Mouse (Mus musculus) NIH3T3 (cell line): ENCODE measurements around the gene Rtl6.

Source experiments
- DNase-seq: peaks from one replicate; pipeline ENCODE4 v3.0.0-alpha.2; 2012; ENCODE audit warnings: low read depth

Rtl6 gene

GRCm38 (mm10) chr15:84537117-84537516, 20.5 kb downstream of the Rtl6 start:
- no peak for DNase-seq

- DNase-seq = no peak
These were observed 21.0 kb downstream of the Rtl6 start for GRCm38 (mm10) chr15:84536611-84537010.

- DNase-seq = peak; percentile 44
These were observed 21.7 kb downstream of the Rtl6 start for GRCm38 (mm10) chr15:84535953-84536352.

- no peak for DNase-seq
These were observed 25.4 kb downstream of the Rtl6 start for GRCm38 (mm10) chr15:84532211-84532610.

- no peak for DNase-seq
These were observed 26.1 kb downstream of the Rtl6 start for GRCm38 (mm10) chr15:84531535-84531934.

GRCm38 (mm10) chr15:84526921-84527320, 30.7 kb downstream of the Rtl6 start:
- DNase-seq = peak; percentile 6

- no peak for DNase-seq
These were observed 32.3 kb downstream of the Rtl6 start for GRCm38 (mm10) chr15:84525222-84525883.

- DNase-seq = no peak
These were observed 34.5 kb downstream of the Rtl6 start for GRCm38 (mm10) chr15:84522953-84523689.

GRCm38 (mm10) chr15:84521486-84521885, 36.1 kb downstream of the Rtl6 start:
- no peak for DNase-seq

GRCm38 (mm10) chr15:84518540-84518939, 39.1 kb downstream of the Rtl6 start:
- DNase-seq = no peak

- peak; percentile 10 for DNase-seq
These were observed 44.9 kb downstream of the Rtl6 start for GRCm38 (mm10) chr15:84512626-84513296.

- no peak for DNase-seq
These were observed 47.6 kb downstream of the Rtl6 start for GRCm38 (mm10) chr15:84509981-84510380.

GRCm38 (mm10) chr15:84509161-84509560, 48.5 kb downstream of the Rtl6 start:
- DNase-seq = no peak

GRCm38 (mm10) chr15:84506026-84506425, 51.6 kb downstream of the Rtl6 start:
- DNase-seq = no peak

- DNase-seq = peak; percentile 11
These were observed 52.7 kb downstream of the Rtl6 start for GRCm38 (mm10) chr15:84504895-84505294.
